Mouse (Mus musculus) CH12.LX (cell line): ENCODE results near the gene Mrps35. TPM values are rescaled to one million over a fixed set of nuclear protein-coding genes. Genes with fewer than 3 reads are reported as not detected.

Experiments used
- DNase-seq: peaks from one replicate; pipeline ENCODE4 v3.0.0-alpha.2; 2013; ENCODE audit errors: extremely low read depth
- H3K27ac ChIP-seq: 2 replicates; pipeline ENCODE4 v1.5.1; 2012; ENCODE audit warnings: low read depth, mild to moderate bottlenecking, control low read depth, moderate library complexity; ENCODE audit not compliant: insufficient read depth
- H3K27me3 ChIP-seq: replicated peaks from 2 replicates; pipeline ENCODE3; 2012; ENCODE audit warnings: inconsistent platforms
- H3K36me3 ChIP-seq, 2 experiments: replicated peaks in 1 of 2; 2 replicates each; pipeline versions ENCODE3 to v1.6.1; 2012; ENCODE audit warnings: inconsistent platforms in 1 of 2, low read length in 1 of 2, mild to moderate bottlenecking in 1 of 2, mixed read lengths in 1 of 2, moderate library complexity in 1 of 2; ENCODE audit not compliant: control insufficient read depth in 1 of 2, insufficient read depth in 1 of 2
- H3K4me1 ChIP-seq, 2 experiments: 2 replicates each; pipeline ENCODE4 v1.6.1; 2012; ENCODE audit warnings: inconsistent platforms in 1 of 2, moderate library complexity in 1 of 2; ENCODE audit not compliant: insufficient read depth in 2 of 2, control insufficient read depth in 1 of 2
- H3K4me2 ChIP-seq: 2 replicates; pipeline ENCODE4 v1.6.1; 2012; ENCODE audit warnings: low read depth, mild to moderate bottlenecking, control low read depth; ENCODE audit not compliant: poor library complexity, insufficient read depth, severe bottlenecking
- H3K4me3 ChIP-seq, 3 experiments: fragments of 150-350 bp in 1 of 3; sonication (generic) in 1 of 3; replicated peaks in 1 of 3; 2 replicates each; pipeline versions ENCODE3 to v1.5.1; 2011 to 2012; ENCODE audit warnings: low read depth in 2 of 3, low read length in 2 of 3, mild to moderate bottlenecking in 2 of 3, moderate library complexity in 2 of 3, control low read depth in 1 of 3, improper control_type of control experiment in 1 of 3, inconsistent platforms in 1 of 3, mixed read lengths in 1 of 3; ENCODE audit not compliant: poor library complexity in 1 of 3
- H3K79me2 ChIP-seq: replicated peaks from 2 replicates; pipeline ENCODE4 v1.6.1; 2012; ENCODE audit warnings: mild to moderate bottlenecking, moderate library complexity; ENCODE audit not compliant: control insufficient read depth, poor library complexity, insufficient read depth, severe bottlenecking; ENCODE audit errors: extremely low read depth
- H3K9ac ChIP-seq: 2 replicates; pipeline ENCODE4 v1.6.1; 2012; ENCODE audit warnings: low read depth, mild to moderate bottlenecking, control low read depth, moderate library complexity; ENCODE audit not compliant: insufficient read depth
- H3K9me3 ChIP-seq: replicated peaks from 2 replicates; pipeline ENCODE3; 2012; ENCODE audit warnings: low read length, inconsistent platforms, mixed read lengths
- BHLHE40 ChIP-seq: IDR thresholded peaks from 2 replicates; pipeline ENCODE4 v1.6.1; 2011; ENCODE audit warnings: mild to moderate bottlenecking, low read depth, low read length, improper control_type of control experiment
- CHD1 ChIP-seq: IDR thresholded peaks from 2 replicates; pipeline ENCODE4 v1.6.1; 2012; ENCODE audit warnings: low read depth, low read length, improper control_type of control experiment, inconsistent platforms
- E2F4 ChIP-seq: IDR thresholded peaks from 2 replicates; pipeline ENCODE4 v1.6.1; 2011; ENCODE audit warnings: low read depth, low read length, improper control_type of control experiment; ENCODE audit not compliant: insufficient replicate concordance
- ELF1 ChIP-seq: IDR thresholded peaks from 2 replicates; pipeline ENCODE4 v1.6.1; 2014; ENCODE audit warnings: low read depth, mild to moderate bottlenecking, inconsistent platforms, low read length, improper control_type of control experiment
- EP300 ChIP-seq: IDR thresholded peaks from 2 replicates; pipeline ENCODE4 v1.6.1; 2011; ENCODE audit warnings: low read length, improper control_type of control experiment
- GABPA ChIP-seq: IDR thresholded peaks from 2 replicates; pipeline ENCODE4 v1.6.1; 2012; ENCODE audit warnings: low read depth, low read length, improper control_type of control experiment, inconsistent platforms; ENCODE audit not compliant: insufficient replicate concordance
- IRF4 ChIP-seq: IDR thresholded peaks from 2 replicates; pipeline ENCODE4 v1.6.1; 2014; ENCODE audit warnings: low read depth, mild to moderate bottlenecking, inconsistent platforms, low read length, improper control_type of control experiment
- MAX ChIP-seq: IDR thresholded peaks from 2 replicates; pipeline ENCODE4 v1.6.1; 2011; ENCODE audit warnings: low read length, improper control_type of control experiment
- MAZ ChIP-seq: IDR thresholded peaks from 2 replicates; pipeline ENCODE4 v1.6.1; 2012; ENCODE audit warnings: low read depth, mild to moderate bottlenecking, inconsistent platforms, low read length, improper control_type of control experiment, moderate library complexity
- MEF2A ChIP-seq: IDR thresholded peaks from 2 replicates; pipeline ENCODE4 v1.6.1; 2014; ENCODE audit warnings: low read depth, mild to moderate bottlenecking, inconsistent platforms, low read length, improper control_type of control experiment, borderline replicate concordance
- NELFE ChIP-seq: IDR thresholded peaks from 2 replicates; pipeline ENCODE4 v1.6.1; 2011; ENCODE audit warnings: low read depth, low read length, improper control_type of control experiment
- RAD21 ChIP-seq: IDR thresholded peaks from 2 replicates; pipeline ENCODE4 v1.6.1; 2011; ENCODE audit warnings: low read depth, mild to moderate bottlenecking, low read length, improper control_type of control experiment, moderate library complexity
- RCOR1 ChIP-seq: conservative IDR thresholded peaks from 2 replicates; pipeline ENCODE4 v1.6.1; 2012; ENCODE audit warnings: low read depth, mild to moderate bottlenecking, inconsistent platforms, low read length, improper control_type of control experiment
- TCF12 ChIP-seq: IDR thresholded peaks from 2 replicates; pipeline ENCODE4 v1.6.1; 2014; ENCODE audit warnings: low read depth, mild to moderate bottlenecking, inconsistent platforms, low read length, improper control_type of control experiment
- USF1 ChIP-seq: IDR thresholded peaks from 2 replicates; pipeline ENCODE4 v1.6.1; 2014; ENCODE audit warnings: low read depth, mild to moderate bottlenecking, inconsistent platforms, low read length, improper control_type of control experiment
- USF2 ChIP-seq: conservative IDR thresholded peaks from 2 replicates; pipeline ENCODE4 v1.6.1; 2011; ENCODE audit warnings: low read depth, low read length, improper control_type of control experiment
- ZC3H11A ChIP-seq: IDR thresholded peaks from 2 replicates; pipeline ENCODE4 v1.6.1; 2012; ENCODE audit warnings: low read depth, mild to moderate bottlenecking, inconsistent platforms, low read length, improper control_type of control experiment
- ZMIZ1 ChIP-seq: IDR thresholded peaks from 2 replicates; pipeline ENCODE4 v1.6.1; 2012; ENCODE audit warnings: low read depth, mild to moderate bottlenecking, inconsistent platforms, low read length, improper control_type of control experiment
- dilution Hi-C: fragments of 300-500 bp; cut with MboI; formaldehyde crosslinking; loops from 2 replicates; pipeline ENCODE4 v1.14.3; 2020; ENCODE audit warnings: low sequenced_read_pairs; ENCODE audit not compliant: extremely low pct_unique_long_range_greater_than_20kb, extremely low pct_ligation_motif_present
- in situ Hi-C: fragments of 300-500 bp; cut with MboI; formaldehyde crosslinking; loops from 3 replicates; pipeline ENCODE4 v1.14.3; 2019; ENCODE audit warnings: low sequenced_read_pairs, low pct_ligation_motif_present, low pct_unique_long_range_greater_than_20kb, mixed read lengths
- polyA plus RNA-seq: library from polyadenylated mRNA; unstranded; fragments of >175 nt; gene quantifications from 2 replicates; pipeline ENCODE4 v1.2.1, GENCODE M21; 2012; ENCODE audit warnings: low read depth; ENCODE audit not compliant: insufficient read length
- total RNA-seq, 2 experiments: library from RNA; depleted of rRNA; stranded (reverse); fragments of 300-350 nt in 1 of 2; fragments of >200 nt in 1 of 2; gene quantifications; 2 replicates each; pipeline ENCODE4 v1.2.3; 2012 to 2014

The Mrps35 gene
- total and polyA plus RNA-seq, 3 experiments: 36.6 to 141 (median 84.2) TPM

GRCm38 (mm10) chr6:147064226-147064943 lies 21.8 kb downstream of the Mrps35 start:
- Histone ChIP-seq H3K9me3 (no peaks in the 10 kb centered on the region), H3K79me2 (no peaks in the 10 kb centered on the region), H3K4me2 (no peak overlapping the region), H3K4me3 (no peak overlapping the region), H3K9ac (no peak overlapping the region), H3K27ac (no peak overlapping the region), H3K27me3 (no peaks in the 10 kb centered on the region), H3K36me3 (peaks cover 65 to 88% of the 10 kb centered on the region in 2 experiments), H3K4me1 (no peaks in the 10 kb centered on the region)
- DNase-seq: no peak
- in situ Hi-C loops: no loop called here
- dilution Hi-C loops: no loop called here
- TF ChIP-seq E2F4 (no peak), MAZ (no peak), IRF4 (no peak), NELFE (no peak), MAX (no peak), USF2 (no peak), BHLHE40 (no peak), TCF12 (no peak), USF1 (no peak), CHD1 (no peak), ELF1 (no peak), ZMIZ1 (no peak), GABPA (no peak)

DNA sequence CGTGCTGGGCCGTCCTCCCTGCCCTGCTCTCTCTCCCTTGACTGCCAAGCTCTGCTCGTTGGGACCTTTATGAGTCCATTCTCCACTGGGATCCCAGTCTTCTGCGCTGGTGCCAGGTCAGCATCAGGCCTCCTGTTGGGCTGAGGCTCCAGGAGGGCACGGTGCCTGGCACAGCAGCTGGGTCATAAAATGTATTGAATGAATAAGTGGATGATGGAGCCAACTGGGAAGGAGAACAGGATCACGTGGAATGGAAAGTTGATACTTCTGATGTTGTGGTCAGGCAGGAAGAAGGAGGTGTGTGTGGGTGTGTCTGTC lies 22.3 kb downstream of the Mrps35 start:
- H3K27me3 ChIP-seq: no peaks in the 10 kb centered on the region
- no peak for DNase-seq
- no peak for TF ChIP-seq RCOR1
- TF ChIP-seq EP300: no peak
- TF ChIP-seq MEF2A: no peak
- TF ChIP-seq MAZ: no peak
- TF ChIP-seq ELF1: no peak
- TF ChIP-seq NELFE: no peak
- no peak for TF ChIP-seq ZC3H11A
- no peak for TF ChIP-seq BHLHE40
- no peak for TF ChIP-seq GABPA
- TF ChIP-seq RAD21: no peak
- no peak overlapping the region for H3K27ac ChIP-seq
- H3K79me2 ChIP-seq: no peaks in the 10 kb centered on the region
- in situ Hi-C loops (no loop called here), dilution Hi-C loops (no loop called here)
- no peaks in the 10 kb centered on the region for H3K9me3 ChIP-seq
- H3K4me1 ChIP-seq: no peaks in the 10 kb centered on the region
- no peak overlapping the region for H3K4me3 ChIP-seq
- peaks cover 61 to 88% of the 10 kb centered on the region in 2 experiments for H3K36me3 ChIP-seq
- H3K9ac ChIP-seq: no peak overlapping the region
- no peak overlapping the region for H3K4me2 ChIP-seq
